Mouse (Mus musculus) stomach, postnatal 0 days (tissue): ENCODE measurements at regions not wholly inside any gene's neighbourhood (a gene's known extent, or its start where the extent isn't known, plus 50 kb on each side); places are given as distances from the start of the nearest gene placed in this dataset.

Experiments
- CTCF ChIP-seq: IDR thresholded peaks from 2 replicates; pipeline ENCODE4 v1.5.1; 2016; ENCODE audit warnings: antibody characterized with exemption, low read depth, mild to moderate bottlenecking, moderate library complexity
- EP300 ChIP-seq: optimal IDR thresholded peaks from 2 replicates; pipeline ENCODE3; 2016; ENCODE audit warnings: antibody characterized with exemption

DNA sequence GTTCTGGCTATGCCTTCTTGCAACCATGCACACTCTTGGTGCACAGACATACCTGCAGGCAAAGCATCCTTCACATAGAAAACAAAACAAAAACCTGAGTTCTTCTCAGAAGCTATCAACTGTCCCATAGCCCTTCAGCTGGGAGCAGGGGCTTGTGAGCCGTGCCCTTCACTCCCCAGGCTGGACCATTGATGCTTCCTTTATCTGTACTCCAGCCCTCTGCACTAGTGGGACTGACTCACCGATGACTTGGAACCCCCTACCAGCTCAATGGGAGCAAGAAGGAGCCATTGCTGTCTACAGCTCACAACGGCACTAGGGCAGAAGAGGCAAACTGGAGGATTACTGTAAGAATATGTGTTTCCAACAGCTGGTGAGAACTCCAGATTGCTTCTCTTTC lies 137.0 kb downstream of the Qrsl1 start:
- TF ChIP-seq CTCF (no peak), EP300 (no peak)
